Mouse (Mus musculus) lung, adult 2 months (tissue): ENCODE results near the gene Dcst2. TPM values are rescaled to one million over a fixed set of nuclear protein-coding genes. Genes with fewer than 3 reads are reported as not detected.

ENCODE experiments used
- DNase-seq: peaks from one replicate; pipeline ENCODE4 v3.0.0; 2022
- H3K4me1 ChIP-seq: fragments of 200-500 bp; 2 replicates; pipeline ENCODE4 v1.6.1; 2011; ENCODE audit warnings: low read length; ENCODE audit not compliant: control insufficient read depth, insufficient read depth
- H3K4me3 ChIP-seq: fragments of 200-500 bp; replicated peaks from 2 replicates; pipeline ENCODE3; 2011; ENCODE audit warnings: low read depth, mild to moderate bottlenecking, control low read depth, low read length; ENCODE audit errors: extremely low read depth
- CTCF ChIP-seq: fragments of 200-500 bp; IDR thresholded peaks from 2 replicates; pipeline ENCODE4 v1.5.1; 2011; ENCODE audit warnings: mild to moderate bottlenecking, low read length, control low read depth; ENCODE audit not compliant: insufficient read depth
- POLR2A ChIP-seq: fragments of 200-500 bp; IDR thresholded peaks from 2 replicates; pipeline ENCODE4 v1.6.1; 2011; ENCODE audit warnings: low read depth, mild to moderate bottlenecking, control low read depth, low read length, borderline replicate concordance; ENCODE audit errors: extremely low read depth
- WGBS: fragments of 180-500 bp; shearing (Covaris S2); methylation state at CpG from one replicate; pipeline ENCODE4 v1.1.7; 2018; 5-methylcytosine and 5-hydroxymethylcytosine counted together
- polyA plus RNA-seq: library from polyadenylated mRNA; depleted of rRNA; stranded (reverse); fragments of >200 nt; gene quantifications from 2 replicates; pipeline ENCODE4 v1.2.3, GENCODE M21; 2012

Dcst2 gene
- polyA plus RNA-seq, 1 experiment = 0.28 TPM

DNA sequence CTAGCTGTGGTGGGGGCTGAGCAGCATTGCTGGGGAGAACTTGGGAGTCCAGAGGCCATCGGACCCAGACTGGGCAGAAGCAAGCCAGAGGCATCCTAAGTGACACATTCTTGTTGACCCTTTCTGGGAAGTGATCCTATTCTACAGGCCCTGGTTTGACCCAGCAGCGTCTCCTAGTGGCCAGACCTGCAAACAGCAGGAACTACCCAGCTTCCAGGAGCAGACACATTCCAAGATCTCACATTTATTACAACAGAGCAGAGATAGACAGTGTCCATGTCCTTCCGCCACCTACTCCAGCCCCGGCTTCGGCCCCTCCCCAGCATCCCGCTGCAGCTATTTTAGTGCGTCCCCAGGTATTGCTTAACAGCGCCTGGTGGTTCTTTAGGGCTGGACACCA lies 22.4 kb upstream of the Dcst2 start:
- DNase-seq = peak; percentile 71
- Histone ChIP-seq H3K4me3 (no peak overlapping the region), H3K4me1 (no peaks in the 10 kb centered on the region; the same call in 1 of the 2 replicates)
- WGBS = 41% methylated on average over 8 of the region's 8 CpGs
- TF ChIP-seq POLR2A (no peak), CTCF (peak; percentile 90)

DNA sequence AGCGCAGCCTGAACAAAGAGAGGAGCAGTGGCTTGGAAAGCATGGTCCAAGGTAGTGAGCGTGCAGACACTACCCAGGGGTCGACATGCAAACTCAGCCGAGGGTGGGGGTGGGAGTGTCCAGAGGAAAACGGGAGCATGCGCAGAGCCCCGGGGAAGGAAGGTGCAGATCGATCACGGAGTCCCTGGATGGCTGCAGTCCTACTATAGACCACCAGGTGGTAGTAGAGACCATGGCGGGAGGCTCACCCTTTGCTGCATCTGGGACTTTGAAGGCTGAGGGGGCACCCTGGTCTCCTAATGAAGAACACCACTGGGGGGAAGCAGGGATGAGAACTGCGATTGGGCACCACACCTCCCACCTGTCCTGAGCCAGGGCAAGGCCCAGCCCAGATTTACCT lies 21.3 kb upstream of the Dcst2 start:
- DNase-seq = peak; percentile 75
- TF ChIP-seq CTCF = peak; percentile 96
- TF ChIP-seq POLR2A = no peak
- H3K4me3 ChIP-seq = no peak overlapping the region

DNA sequence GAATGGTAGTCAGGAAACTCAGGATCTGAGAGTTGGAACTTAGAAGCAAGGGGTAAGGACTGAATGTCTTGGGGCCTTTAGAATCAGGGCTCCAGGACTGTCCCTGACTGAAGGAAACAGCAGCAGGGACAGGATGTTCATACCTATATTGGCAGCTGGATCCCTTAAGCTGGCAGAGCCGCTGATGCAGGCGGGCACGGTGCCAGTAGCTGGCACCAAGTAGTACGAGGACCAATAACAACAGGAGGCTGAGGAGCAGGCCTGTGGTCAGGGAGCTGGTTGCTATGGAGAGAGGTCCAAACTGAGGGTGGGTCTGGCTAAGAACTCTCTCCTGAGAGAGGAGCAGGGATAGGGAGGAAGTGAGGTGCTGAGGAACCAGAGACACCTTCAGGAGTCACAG lies 20.0 kb upstream of the Dcst2 start:
- Histone ChIP-seq H3K4me1 (no peaks in the 10 kb centered on the region; the same call in 1 of the 2 replicates), H3K4me3 (no peak overlapping the region)
- DNase-seq = no peak
- 52% methylated on average over 4 of the region's 4 CpGs for WGBS
- TF ChIP-seq CTCF = no peak
- no peak for TF ChIP-seq POLR2A

More for the DNA sequence above, 21.3 kb upstream of the Dcst2 start:
- WGBS = 15% methylated on average over 11 of the region's 11 CpGs
- no peaks in the 10 kb centered on the region; the same call in 1 of the 2 replicates for H3K4me1 ChIP-seq

DNA sequence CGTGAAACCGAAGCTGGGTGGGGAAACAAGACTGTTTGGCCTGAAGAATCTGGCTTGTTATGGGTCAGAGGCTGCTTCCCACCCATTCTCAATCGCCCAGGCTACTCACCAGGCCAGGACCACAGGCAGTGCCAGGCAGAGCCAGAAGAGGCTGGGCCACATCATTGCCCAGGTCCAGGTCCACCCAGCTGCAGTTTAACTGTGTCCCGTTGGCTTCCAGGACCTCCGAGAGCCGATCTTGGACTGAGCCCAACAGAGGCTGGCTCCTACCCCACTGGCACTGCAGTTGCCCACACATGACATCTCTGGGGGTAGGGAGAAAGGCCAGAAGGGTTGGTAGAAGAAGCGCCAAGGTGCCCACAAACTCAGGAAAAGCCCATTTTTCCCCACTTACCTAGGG lies 18.5 kb upstream of the Dcst2 start:
- DNase-seq = no peak
- Histone ChIP-seq H3K4me3 (no peak overlapping the region), H3K4me1 (peaks cover 6% of the 10 kb centered on the region)
- 86% methylated on average over 7 of the region's 7 CpGs for WGBS
- TF ChIP-seq CTCF (no peak), POLR2A (no peak)

DNA sequence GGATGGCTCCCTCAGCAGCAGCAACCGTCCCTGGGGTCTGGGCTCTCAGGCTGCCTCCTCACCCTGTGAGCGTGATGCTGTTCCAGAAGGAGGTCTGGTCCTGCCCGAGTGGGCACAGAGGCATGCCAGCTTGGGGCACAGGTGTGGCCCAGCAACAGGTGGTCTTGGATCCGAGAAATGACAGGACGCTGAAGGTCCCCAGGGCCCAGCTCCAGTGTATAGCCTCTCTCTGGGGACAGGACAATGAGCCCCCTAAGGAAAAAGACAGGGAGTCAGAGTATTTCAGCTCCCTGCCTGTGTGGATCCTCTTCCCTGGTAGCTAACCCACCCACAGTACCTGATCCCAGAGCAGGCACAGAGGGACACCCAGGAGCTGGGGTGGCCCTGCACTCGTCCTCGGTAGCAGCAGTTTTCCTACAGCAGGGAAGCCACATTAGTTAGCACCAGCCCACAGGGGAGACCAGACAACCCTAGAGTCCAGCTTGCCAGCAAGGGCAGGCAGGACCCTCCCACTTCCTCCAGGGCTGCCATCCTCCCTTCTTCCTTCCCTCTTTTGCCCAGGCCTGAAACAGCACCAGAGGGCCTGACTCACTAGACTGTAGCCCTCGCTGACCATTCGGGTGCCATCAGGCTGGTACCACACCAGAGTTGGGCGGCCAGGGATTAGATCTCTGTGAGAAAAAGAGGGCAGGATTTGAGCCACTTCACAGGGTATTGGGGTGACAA lies 14.8 kb upstream of the Dcst2 start:
- no peak for DNase-seq
- H3K4me3 ChIP-seq = no peak overlapping the region
- WGBS = 76% methylated on average over 10 of the region's 10 CpGs

DNA sequence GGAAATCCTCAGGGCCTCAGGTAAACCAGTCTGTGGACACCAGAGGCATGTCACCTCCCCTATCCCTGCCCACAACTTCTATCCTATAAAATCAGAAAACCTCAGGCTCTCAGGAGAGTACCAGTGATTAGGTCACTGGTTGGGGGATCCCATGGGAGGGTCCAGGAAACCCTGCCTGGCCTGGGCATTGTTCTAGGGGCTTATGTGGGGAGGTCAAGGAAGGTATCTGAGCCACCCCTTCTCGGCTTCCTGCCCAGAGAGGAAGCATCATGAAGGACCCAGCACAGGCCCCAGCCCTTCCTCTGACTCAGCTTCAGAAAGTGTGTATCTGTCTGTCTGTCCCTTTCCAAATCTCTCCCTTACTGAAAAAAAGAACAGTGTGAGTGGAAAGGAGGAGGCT lies 13.9 kb upstream of the Dcst2 start:
- peak overlapping the region; percentile 30 for H3K4me3 ChIP-seq
- DNase-seq = no peak

More for the DNA sequence above, 14.8 kb upstream of the Dcst2 start:
- H3K4me1 ChIP-seq = peaks cover 10% of the 10 kb centered on the region
- no peak for TF ChIP-seq CTCF

DNA sequence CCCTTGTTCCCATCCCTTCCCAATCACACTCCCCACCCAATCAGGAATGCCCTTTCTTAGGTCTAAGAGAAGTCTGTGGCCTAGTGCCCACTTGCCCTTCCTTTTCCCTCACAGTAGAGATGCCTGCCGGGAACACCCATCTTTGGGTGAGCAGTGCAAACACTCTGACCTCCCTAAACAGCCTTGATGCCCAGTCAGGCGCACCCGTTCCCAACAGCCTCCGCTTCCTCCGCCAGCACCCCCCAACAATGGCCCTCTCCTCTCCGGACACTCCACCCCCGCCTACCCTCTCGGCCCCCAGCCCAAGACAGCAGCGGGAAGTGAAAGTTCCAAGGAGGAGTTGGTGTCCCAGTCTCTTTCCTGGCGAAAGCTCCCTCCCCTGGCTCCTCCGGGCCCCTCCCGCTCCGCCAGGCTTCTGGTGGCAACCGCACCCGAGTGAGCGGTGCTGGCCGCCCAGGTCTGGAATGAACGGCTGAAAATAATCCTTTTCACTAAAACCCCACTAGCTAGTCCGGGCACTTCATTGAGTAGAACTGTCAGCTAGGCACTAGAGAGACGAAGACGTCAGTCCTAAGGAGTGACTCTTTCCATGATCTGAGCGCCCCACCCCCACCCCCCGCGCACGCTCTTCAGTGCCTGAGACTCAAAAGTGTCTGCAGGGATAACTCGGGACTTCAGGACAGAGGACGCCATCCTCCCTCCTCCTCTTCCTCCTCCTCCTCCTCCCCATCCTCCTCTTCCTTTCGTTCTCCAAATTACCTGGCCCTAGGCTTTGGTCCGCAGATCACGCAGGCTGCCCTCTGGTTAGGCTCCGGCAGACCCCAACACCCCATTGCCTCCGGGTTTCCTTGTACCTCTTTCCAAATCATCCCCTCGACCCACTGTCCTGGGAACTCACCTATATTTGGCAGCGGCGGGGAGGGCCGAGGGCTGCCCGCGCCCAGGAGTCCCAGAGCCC lies 12.6 kb upstream of the Dcst2 start:
- 2% methylated on average over 38 of the region's 38 CpGs for WGBS
- TF ChIP-seq POLR2A (peak; percentile 15; the same call in 1 of the 2 replicates), CTCF (no peak)
- H3K4me3 ChIP-seq = peak overlapping the region; percentile 76
- DNase-seq = peak; percentile 66
- H3K4me1 ChIP-seq = peaks cover 10% of the 10 kb centered on the region

More for the DNA sequence above, 13.9 kb upstream of the Dcst2 start:
- H3K4me1 ChIP-seq = peaks cover 10% of the 10 kb centered on the region
- WGBS = 50% methylated on average over 1 of the region's 1 CpGs
- TF ChIP-seq POLR2A (no peak), CTCF (no peak)

DNA sequence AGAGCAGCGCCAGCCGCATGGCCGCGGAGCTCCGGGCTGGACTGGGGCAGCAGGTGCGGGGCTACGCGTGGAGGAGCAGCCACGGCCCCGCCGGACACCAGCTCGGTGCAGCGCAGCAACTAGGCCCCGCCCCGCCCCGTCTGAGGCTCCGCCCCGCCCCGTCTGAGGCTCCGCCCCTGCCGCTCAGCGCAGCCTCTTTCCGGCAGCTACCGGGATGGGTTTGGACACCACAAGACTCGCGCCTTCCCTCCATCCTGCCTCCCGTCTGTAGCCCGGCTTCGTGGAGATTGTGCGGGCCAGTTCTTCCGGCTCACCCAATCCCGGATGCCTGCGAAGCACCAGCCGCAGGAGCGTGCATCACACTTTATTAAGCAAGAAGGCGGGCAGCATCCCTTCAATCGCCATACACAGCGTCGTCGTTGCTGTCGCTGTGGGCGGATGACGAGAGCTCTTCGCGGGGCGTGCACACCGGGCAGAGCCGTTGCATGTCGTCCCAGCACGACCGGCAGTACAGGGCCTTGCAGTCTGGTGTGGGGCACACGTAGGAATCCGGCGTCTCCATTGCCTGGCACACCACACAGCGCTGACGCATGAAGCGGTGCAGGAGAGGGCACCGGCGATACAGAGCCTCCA lies 11.8 kb upstream of the Dcst2 start, which contains the start of gene Adam15:
Gene Adam15 (minus strand): TSS at position 128 of the 633 bp plus-strand sequence.
- under 1% methylated on average over 58 of the region's 59 CpGs for WGBS
- TF ChIP-seq CTCF (no peak), POLR2A (peak; percentile 58; the same call in 1 of the 2 replicates)
- Histone ChIP-seq H3K4me3 (peak within 1 kb of the TSS; percentile 76), H3K4me1 (peaks cover 10% of the 10 kb centered on the region)
- DNase-seq = peak; percentile 89

DNA sequence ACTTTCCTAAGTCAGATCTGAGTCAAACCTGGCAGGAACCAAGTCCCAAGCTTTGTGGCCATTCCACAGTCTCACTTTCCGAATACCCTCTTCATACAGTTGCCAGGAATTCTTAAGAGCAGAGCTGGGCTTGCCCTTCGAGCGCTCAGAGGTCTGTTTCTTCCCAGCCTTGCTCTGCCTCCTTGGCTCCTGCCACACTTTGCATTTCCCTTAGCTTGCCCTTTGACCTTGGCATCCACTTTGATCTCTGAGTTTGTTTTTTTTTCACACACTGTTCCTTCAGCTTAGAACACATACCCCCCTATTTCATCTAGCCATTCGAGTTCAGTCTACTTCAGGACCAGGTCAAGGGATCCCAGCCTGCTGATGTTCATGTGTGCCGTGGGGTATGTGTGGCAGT lies 10.5 kb upstream of the Dcst2 start:
- WGBS = 63% methylated on average over 5 of the region's 5 CpGs
- Histone ChIP-seq H3K4me1 (peaks cover 10% of the 10 kb centered on the region), H3K4me3 (no peak overlapping the region)
- DNase-seq = no peak
- no peak for TF ChIP-seq CTCF
- TF ChIP-seq POLR2A = no peak
